Mouse (Mus musculus) myocyte (in vitro differentiated cells): ENCODE measurements around the gene Ppp6r1.

Source experiments
- E2F4 ChIP-seq: IDR thresholded peaks from one replicate; pipeline ENCODE4 v1.6.1; 2011; ENCODE audit warnings: mild to moderate bottlenecking, control low read depth, moderate library complexity; ENCODE audit not compliant: insufficient read depth
- MAX ChIP-seq: IDR thresholded peaks from one replicate; pipeline ENCODE4 v1.6.1; 2011; ENCODE audit warnings: low read depth, mild to moderate bottlenecking, control low read depth
- POLR2A ChIP-seq: IDR thresholded peaks from one replicate; pipeline ENCODE4 v1.6.1; 2011; ENCODE audit warnings: low read depth, mild to moderate bottlenecking, control low read depth, moderate library complexity; ENCODE audit not compliant: insufficient read length
- REST ChIP-seq: IDR thresholded peaks from one replicate; pipeline ENCODE4 v1.6.1; 2011; ENCODE audit warnings: mild to moderate bottlenecking, control low read depth, moderate library complexity; ENCODE audit not compliant: insufficient read depth, insufficient read length
- TCF12 ChIP-seq: IDR thresholded peaks from one replicate; pipeline ENCODE4 v1.6.1; 2011; ENCODE audit warnings: mild to moderate bottlenecking, control low read depth; ENCODE audit not compliant: poor library complexity, insufficient read depth, severe bottlenecking

GRCm38 (mm10) chr7:4684203-4684602, 25.4 kb upstream of the Ppp6r1 start:
- TF ChIP-seq TCF12 (no peak), REST (no peak), MAX (no peak), POLR2A (no peak), E2F4 (no peak)
